Mouse (Mus musculus): ENCODE measurements around the gene Noxred1. TPM values are rescaled to one million over a fixed set of nuclear protein-coding genes. Genes with fewer than 3 reads are reported as not detected.
A peak's percentile ranks its signal among the peaks of the same experiment; 100 is the strongest.
"Not testable (repeated sequence)": the region's sequence is repeated elsewhere in the genome, so short reads cannot be mapped to it uniquely, and the experiment has no call there.

Noxred1 gene
- total RNA-seq, 2 experiments from 2014 or later: 0.33 to 0.66 TPM

DNA sequence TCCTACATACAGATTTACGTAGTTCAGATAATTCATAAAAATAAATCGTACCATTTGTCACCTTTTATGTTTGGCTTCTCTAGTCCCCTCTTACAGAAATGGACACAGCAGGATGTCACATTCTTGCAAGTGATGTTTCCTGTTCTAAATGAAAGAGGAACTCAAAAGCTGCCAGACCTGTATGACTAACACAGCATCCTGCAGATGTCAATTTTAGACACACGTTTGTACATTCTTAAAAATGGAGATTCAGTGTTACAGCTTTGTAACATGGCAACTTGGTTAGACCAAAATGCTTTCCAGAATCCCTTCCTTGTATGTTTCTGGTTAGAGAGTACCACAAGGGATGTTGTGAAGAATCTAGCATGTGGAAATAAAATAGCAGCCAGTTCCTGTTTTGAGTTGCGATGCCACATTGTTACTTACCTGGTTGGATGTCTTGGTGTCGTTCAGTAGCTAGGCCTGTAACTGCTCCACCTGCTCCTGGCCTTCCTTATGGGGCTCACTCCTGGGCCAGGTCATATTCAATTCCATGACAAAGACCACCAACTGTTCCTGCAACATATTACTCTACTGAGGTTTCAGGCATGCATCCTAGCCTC, 1.5 kb downstream of the Noxred1 start:
- DNase-seq: no peak
- intact Hi-C loops (cut with DNase I): loop anchor here (5.0 kb wide), 1 partner anchor 105 kb away; no protein-coding TSS in a partner anchor

- intact Hi-C loops (cut with DNase I): no loop called here
- no peak for DNase-seq
Observed at GRCm38 (mm10) chr12:87230379-87230895, 8.1 kb downstream of the Noxred1 start.

GRCm38 (mm10) chr12:87229633-87230032, 8.9 kb downstream of the Noxred1 start:
- DNase-seq: no peak
- intact Hi-C loops (cut with DNase I): no loop called here

DNA sequence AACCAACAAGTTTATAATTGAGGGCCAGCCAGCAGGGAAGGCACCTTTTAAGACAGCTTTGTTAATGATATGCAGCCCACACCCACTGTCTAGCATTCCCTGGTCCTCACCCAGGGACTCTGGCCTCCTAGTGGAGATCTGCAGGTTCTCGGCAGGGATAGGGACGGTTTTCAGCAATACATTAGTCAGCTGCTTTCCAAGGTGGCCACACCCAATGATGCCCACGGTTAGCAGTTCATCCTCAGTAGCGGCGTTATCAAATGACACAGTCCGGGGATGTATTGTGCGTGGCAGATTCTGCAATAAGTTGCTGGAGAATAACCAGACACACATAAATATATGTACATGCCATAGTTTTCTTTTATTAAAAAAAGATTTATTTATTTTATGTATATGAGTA, 11.7 kb downstream of the Noxred1 start:
- DNase-seq: no peak
- intact Hi-C loops (cut with DNase I): no loop called here

DNA sequence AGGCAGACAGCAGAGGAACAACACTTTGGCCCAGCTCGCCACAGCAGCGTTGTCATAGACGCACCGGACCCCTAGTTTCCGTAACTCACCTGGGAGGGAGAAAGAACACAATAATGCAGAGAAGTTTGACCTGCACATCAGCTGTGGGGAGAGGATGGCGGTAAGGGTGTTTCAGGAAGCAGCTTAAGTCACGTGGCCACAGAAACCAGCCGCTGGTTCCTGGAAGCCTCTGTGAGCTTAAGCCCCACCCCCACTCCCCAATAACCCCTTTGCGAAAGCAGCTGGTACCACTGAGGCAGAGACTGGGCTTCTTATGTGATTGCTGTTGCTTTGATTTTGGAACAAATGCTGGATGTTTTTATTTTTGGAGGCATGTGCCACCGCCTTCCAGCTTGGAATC, 13.6 kb downstream of the Noxred1 start:
- no peak for DNase-seq
- intact Hi-C loops (cut with DNase I): no loop called here

GRCm38 (mm10) chr12:87219362-87219761, 19.2 kb downstream of the Noxred1 start:
- DNase-seq: no peak
- intact Hi-C loops (cut with DNase I): no loop called here

DNA sequence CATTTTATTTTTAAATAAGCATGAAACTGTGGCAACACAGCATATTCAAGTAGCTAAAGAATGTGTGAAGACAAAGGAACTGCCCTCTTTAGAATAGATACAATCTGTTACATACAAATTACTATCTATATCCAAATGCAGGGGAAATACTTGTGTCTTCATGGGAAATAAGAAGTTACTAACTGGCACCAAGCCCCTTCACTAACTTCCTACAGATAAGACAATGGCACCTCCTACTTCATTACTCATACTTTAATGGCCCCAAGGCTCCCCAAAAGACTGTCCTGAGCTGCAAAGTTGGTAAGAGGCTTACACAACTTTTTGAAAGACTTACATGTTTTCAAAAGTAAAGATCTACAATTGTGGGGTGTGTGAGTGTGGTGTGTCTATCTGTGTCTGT, 20.9 kb downstream of the Noxred1 start:
- intact Hi-C loops (cut with DNase I): no loop called here

DNA sequence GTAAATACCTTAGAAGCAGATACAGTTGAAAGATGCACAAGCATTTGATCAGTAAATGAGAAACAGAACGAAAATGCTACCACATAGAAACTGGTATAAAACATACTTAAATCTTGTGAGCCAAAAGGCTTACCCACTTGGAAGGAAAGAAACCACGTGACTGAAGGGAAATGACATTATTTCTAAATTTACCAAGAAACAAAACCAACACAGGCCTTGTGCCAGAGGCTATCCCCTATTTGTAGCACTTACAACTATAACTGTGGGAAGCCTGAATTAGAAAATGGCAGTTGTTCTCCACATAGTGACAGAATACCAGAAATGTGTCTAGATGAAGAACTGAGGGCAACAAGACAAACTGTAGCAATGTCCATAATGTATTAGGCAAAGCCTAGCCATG, 22.5 kb downstream of the Noxred1 start:
- intact Hi-C loops (cut with DNase I): no loop called here
- DNase-seq: no peak

More for the DNA sequence above, 20.9 kb downstream of the Noxred1 start:
- no peak for DNase-seq

- intact Hi-C loops (cut with DNase I): no loop called here
- no peak for DNase-seq
Observed at GRCm38 (mm10) chr12:87212844-87213606, 25.5 kb downstream of the Noxred1 start.

DNA sequence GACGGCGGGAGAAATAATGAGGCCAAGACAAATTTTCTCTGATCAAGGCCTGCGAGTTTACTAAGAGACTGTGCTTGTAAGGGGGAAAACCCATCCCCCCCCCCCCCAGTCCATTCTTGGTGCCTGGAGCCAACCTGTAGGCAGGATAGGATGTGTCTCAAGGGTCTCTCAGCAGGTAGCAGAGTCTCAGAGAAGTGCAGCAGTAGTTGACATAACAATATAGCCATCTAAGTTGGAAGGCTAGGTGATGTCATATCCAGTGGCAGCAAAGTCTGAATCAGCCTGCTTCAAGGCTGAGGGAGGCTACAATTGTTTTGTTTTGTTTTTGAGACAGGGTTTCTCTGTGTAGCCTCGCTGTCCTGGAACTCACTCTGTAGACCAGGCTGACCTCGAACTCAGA, 32.7 kb downstream of the Noxred1 start:
- DNase-seq; intact Hi-C loops (cut with DNase I): not testable (repeated sequence)

- DNase-seq: no peak
- intact Hi-C loops (cut with DNase I): no loop called here
Observed at GRCm38 (mm10) chr12:87201694-87202093, 36.8 kb downstream of the Noxred1 start.

GRCm38 (mm10) chr12:87199973-87200586, 38.5 kb downstream of the Noxred1 start, which contains the start of gene Tmed8:
Tmed8 (minus strand) TSS chr12:87200454.
- intact Hi-C loops (cut with DNase I): loop anchor here (5.0 kb wide), 1 partner anchor 53 kb away; the partner anchor contains the start of genes Gstz1 and Pomt2
- DNase-seq: peak; percentile 83 to 86

DNA sequence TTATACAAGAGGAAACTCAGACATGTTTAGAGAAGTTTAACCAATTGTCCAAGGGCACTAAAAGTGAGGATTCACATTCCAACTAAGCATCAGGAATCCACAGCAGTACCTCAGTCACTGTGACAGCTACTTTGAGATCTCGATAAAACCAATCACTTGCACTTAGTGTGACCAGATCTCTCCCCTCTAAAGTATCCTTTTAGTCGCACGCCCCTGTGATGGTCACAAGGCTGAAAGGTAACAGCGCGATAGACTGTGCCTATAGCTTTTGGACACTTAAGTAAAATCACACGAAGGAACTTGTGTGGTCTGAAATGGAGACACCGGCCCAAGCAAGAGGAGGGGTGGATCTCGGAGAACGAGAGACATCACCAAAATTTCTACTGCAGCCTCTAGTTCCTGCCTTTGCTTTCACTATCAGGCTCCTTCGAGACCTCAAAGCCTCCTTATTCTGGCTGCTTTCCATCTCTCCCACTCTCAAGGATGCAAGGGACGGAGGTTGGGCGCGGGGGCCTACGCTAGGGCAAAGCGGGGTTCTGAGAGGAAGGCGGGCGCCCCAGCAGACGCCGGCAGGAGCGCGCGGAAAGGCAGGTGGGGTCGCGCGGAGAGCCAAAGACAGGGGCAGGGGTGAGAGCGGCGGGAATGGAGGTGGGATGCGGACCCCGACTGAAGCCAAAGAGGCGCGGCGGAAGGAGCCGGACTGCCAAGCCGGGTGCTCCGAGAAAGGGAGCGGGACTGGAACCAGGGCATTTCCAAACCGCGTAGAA, 39.1 kb downstream of the Noxred1 start, which contains the start of gene Samd15:
Gene Samd15, plus strand, starts transcription at position 518 of the 767 bp plus-strand sequence.
- peak; percentile 36 for DNase-seq
- intact Hi-C loops (cut with DNase I): loop anchor here (5.0 kb wide), 1 partner anchor 52 kb away; the partner anchor contains the start of genes Gstz1 and Pomt2

DNA sequence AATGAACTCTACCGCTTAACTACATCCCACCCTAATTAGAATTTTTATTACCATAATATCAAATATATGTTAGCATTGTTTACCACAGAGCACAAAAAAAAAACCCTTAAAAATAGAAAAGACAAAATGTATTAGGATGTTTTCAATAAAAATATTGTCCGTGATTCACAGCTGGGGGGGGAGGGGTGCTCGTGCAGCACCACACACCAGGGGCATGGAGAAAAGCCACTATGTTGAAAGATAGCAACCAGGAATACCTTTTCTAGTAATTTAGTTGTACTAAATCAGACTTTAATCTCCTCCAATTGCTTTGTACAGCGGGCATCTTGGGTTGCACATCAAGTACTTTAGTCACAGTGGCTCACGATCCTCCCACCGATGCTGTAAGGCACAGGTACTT, 39.7 kb downstream of the Noxred1 start:
- no peak for DNase-seq

GRCm38 (mm10) chr12:87196310-87196709, 42.2 kb downstream of the Noxred1 start:
- intact Hi-C loops (cut with DNase I): loop anchor here (5.0 kb wide), 1 partner anchor 49 kb away; the partner anchor contains the start of genes Gstz1 and Pomt2
- DNase-seq: no peak

More for the DNA sequence above, 39.7 kb downstream of the Noxred1 start:
- intact Hi-C loops (cut with DNase I): loop anchor here (5.0 kb wide), 1 partner anchor 51 kb away; the partner anchor contains the start of genes Gstz1 and Pomt2

- intact Hi-C loops (cut with DNase I): loop anchor here (5.0 kb wide), 1 partner anchor 48 kb away; the partner anchor contains the start of genes Gstz1 and Pomt2
- DNase-seq: no peak
Observed at GRCm38 (mm10) chr12:87195069-87195468, 43.5 kb downstream of the Noxred1 start.

DNA sequence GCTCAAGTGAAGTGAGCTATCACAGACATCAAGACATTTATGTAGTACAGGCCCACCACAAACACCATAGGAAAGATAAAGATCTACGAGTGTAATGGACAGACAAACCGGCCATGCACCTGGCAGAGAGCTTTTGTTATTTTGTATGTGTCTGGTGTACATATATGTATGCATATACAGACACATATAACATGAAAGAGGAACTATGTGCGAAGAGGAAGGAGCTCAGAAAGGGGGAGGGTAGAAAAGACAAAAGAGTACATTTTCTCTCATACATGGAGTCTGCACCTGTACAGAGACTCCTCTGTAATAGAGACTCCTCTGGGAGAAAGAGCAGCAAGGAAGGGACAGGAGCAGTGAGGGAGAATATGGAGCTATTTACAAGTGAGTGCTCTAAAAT, 45.5 kb downstream of the Noxred1 start:
- no peak for DNase-seq
- intact Hi-C loops (cut with DNase I): no loop called here

DNA sequence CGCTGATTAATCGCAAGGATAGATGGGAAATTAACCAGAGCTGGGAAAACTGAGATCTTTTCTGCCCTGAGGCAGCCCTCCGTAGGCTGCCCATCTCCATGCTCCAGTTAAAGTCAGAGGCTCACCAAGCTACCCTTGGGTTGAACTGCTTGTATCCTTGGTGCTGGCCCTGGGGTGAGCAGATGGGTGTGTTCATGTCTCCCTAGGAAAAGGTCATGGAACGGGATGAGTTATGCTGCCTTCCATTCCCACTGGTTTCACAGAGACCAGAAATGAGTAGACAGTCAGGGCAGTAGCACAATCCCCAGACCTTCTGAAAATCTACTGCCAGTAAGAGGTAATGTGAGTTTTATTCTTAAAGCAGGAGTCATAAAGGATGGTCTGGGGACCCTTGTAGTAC, 60.9 kb downstream of the Noxred1 start:
- intact Hi-C loops (cut with DNase I): no loop called here
- DNase-seq: no peak

DNA sequence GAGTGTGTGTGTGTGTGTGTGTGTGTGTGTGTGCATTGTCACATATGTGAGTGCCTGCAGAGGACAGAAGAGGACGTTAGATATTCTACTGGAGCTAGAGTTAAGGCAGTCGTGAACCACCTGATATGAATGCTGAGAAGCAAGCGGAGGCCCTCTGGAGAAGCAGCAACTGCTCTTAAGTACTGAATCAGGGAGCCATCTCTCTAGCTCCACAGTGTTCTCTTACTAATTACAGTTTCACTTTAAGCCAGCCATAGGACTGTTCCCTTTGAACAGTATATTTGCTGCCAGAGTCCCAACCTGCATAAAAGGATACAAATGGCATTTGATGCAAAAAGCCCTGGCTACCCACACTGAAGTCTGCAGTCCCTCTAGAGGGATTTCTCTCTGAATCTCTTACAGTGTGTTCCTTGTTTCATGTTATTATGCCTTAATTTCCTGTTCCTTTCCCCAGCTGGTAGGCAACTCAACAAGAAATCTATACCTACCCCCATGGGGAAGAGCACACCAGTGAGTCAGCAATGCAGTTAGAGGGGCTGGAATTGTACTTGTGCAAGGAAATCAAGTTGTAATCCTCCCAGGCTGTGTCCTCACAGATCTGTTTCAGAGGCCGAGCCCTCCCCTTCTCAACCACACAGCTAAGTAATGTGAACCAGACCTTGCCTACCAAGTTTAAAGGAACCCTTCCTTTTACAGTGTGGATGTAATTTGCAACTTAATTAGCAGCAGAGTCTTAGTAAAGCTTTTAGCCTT, 63.2 kb downstream of the Noxred1 start:
- no peak for DNase-seq

More for the DNA sequence above, 63.2 kb downstream of the Noxred1 start:
- intact Hi-C loops (cut with DNase I): no loop called here

Data from heart, postnatal 14 days (tissue).